Mouse (Mus musculus) hindbrain, embryonic 14.5 days (tissue): ENCODE results near the gene Vmn1r44. TPM values are rescaled to one million over a fixed set of nuclear protein-coding genes. Genes with fewer than 3 reads are reported as not detected.
"Not testable (repeated sequence)": the region's sequence is repeated elsewhere in the genome, so short reads cannot be mapped to it uniquely, and the experiment has no call there.

Experiments
- ATAC-seq: fragments of 200-750 bp; cut with Nextera tagmentation; 2 replicates; pipeline ENCODE4 v1.8.0; 2017; ENCODE audit warnings: moderate number of reproducible peaks, mild to moderate bottlenecking, moderate TSS enrichment, moderate library complexity; ENCODE audit not compliant: low FRiP score
- DNase-seq: peaks from one replicate; pipeline ENCODE4 v3.0.0-alpha.2; 2015; ENCODE audit warnings: low spot score
- H3K27ac ChIP-seq: fragments of 300-500 bp; sonication (generic); 2 replicates; pipeline ENCODE4 v1.5.1; 2014; ENCODE audit warnings: mild to moderate bottlenecking, moderate library complexity
- H3K27me3 ChIP-seq: fragments of 300-500 bp; sonication (generic); 2 replicates; pipeline ENCODE4 v1.6.1; 2014; ENCODE audit warnings: mild to moderate bottlenecking, low read length, mixed read lengths; ENCODE audit not compliant: control insufficient read depth, insufficient read depth
- H3K36me3 ChIP-seq: fragments of 300-500 bp; sonication (generic); replicated peaks from 2 replicates; pipeline ENCODE4 v1.6.1; 2014; ENCODE audit not compliant: control insufficient read depth, insufficient read depth
- H3K4me1 ChIP-seq: fragments of 300-500 bp; sonication (generic); replicated peaks from 2 replicates; pipeline ENCODE4 v1.6.1; 2014; ENCODE audit warnings: antibody characterized with exemption, low read length, mixed read lengths; ENCODE audit not compliant: control insufficient read depth, insufficient read depth
- H3K4me2 ChIP-seq: fragments of 300-500 bp; sonication (generic); replicated peaks from 2 replicates; pipeline ENCODE4 v1.6.1; 2014; ENCODE audit warnings: mild to moderate bottlenecking, moderate library complexity
- H3K4me3 ChIP-seq: fragments of 300-500 bp; sonication (generic); replicated peaks from 2 replicates; pipeline ENCODE4 v1.5.1; 2014; ENCODE audit warnings: mild to moderate bottlenecking, low read length
- H3K9ac ChIP-seq: fragments of 300-500 bp; sonication (generic); 2 replicates; pipeline ENCODE4 v1.6.1; 2014
- H3K9me3 ChIP-seq: fragments of 300-500 bp; sonication (generic); 2 replicates; pipeline ENCODE4 v1.6.1; 2016; ENCODE audit warnings: low read length; ENCODE audit not compliant: control insufficient read depth
- WGBS: fragments of 180-500 bp; shearing (Covaris S2); extraction: QIAGEN DNeasy Blood & Tissue Kit; methylation state at CpG from one replicate; pipeline ENCODE4 v1.1.7; 2014; 5-methylcytosine and 5-hydroxymethylcytosine counted together
- polyA plus RNA-seq: library from polyadenylated mRNA; unstranded; fragments of >200 nt; fragmentation: Nextera tagmentation; extraction: Ambion mirVana; gene quantifications from 2 replicates; pipeline ENCODE4 v1.2.1, GENCODE M21; 2014

Vmn1r44 gene
- polyA plus RNA-seq, 1 experiment from 2014 or later, result not detected

DNA sequence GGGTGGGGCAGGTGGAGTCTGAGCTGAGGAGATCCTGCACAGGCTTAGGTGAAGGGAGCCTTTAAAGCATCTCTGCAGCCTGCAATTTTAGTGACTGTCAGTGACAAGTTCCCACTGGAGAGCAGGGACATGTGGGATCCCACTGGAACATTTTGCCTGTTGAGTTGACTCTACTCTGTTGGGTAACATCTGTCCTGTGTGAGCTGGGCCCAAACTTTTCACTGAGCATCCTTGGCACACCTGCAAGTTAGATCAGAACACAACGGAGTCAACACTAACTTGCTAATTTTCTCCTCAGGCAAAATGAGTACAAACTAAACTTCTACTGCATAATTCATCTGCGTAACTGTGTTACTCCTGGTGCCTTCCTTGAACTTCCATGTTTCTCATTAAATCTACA, 57.0 kb downstream of the Vmn1r44 start, which contains the start of gene Vmn1r45:
TSS of gene Vmn1r45 (minus strand) at position 101 of the 400 bp plus-strand sequence.
- not testable (repeated sequence) for H3K4me1 ChIP-seq, H3K36me3 ChIP-seq, H3K9me3 ChIP-seq, H3K4me3 ChIP-seq, DNase-seq, ATAC-seq, H3K27me3 ChIP-seq, H3K9ac ChIP-seq, H3K27ac ChIP-seq, H3K4me2 ChIP-seq
- 86% methylated on average over 2 of the region's 2 CpGs for WGBS

DNA sequence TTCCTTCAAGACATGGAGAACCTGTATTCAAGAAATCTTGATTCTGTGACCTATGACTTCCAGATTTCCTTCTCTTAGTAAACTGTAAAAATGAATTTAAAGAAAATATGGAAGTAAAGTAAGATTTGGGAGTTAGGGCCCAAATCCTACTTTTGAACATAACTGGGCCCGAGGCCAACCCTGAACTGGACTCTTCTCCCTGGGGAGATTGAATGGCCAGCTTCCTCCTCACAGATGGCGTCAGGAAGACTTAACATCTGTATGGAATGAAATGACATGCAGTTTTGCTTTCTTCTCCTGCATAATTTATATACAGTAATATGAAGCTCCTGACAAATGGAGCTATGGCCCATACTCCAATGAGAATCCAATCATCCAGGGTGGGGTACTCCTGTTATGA, 57.5 kb downstream of the Vmn1r44 start:
- Histone ChIP-seq H3K27me3 (no peaks in the 10 kb centered on the region), H3K4me2 (no peak overlapping the region), H3K4me3 (no peak overlapping the region), H3K27ac (no peak overlapping the region), H3K9me3 (no peaks in the 10 kb centered on the region), H3K36me3 (no peaks in the 10 kb centered on the region), H3K9ac (no peak overlapping the region), H3K4me1 (no peaks in the 10 kb centered on the region)
- DNase-seq (no peak), ATAC-seq (no peak)
- WGBS, result 77% methylated on average over 2 of the region's 2 CpGs

Other genes starting within 250 kb of the Vmn1r44 start
- gene Txnrd3, start 239.7 kb upstream of the Vmn1r44 start, polyA plus RNA-seq, result 16.0 and 17.1 TPM in 2 replicates
- gene Vmn1r40, start 176.1 kb upstream of the Vmn1r44 start, polyA plus RNA-seq, result not detected in 2 replicates
- gene Vmn1r41, start 142.9 kb upstream of the Vmn1r44 start, polyA plus RNA-seq, result not detected in 2 replicates
- not detected in 2 replicates for gene Vmn1r42, start 7.2 kb upstream of the Vmn1r44 start, polyA plus RNA-seq
- gene Vmn1r43, start 7.2 kb upstream of the Vmn1r44 start, polyA plus RNA-seq, result not detected in 2 replicates
- gene Vmn1r45, start 56.9 kb downstream of the Vmn1r44 start, polyA plus RNA-seq, result not detected in 2 replicates
- gene Vmn1r46, start 85.7 kb downstream of the Vmn1r44 start, polyA plus RNA-seq, result not detected in 2 replicates
- gene Vmn1r47, start 132.5 kb downstream of the Vmn1r44 start, polyA plus RNA-seq, result not detected in 2 replicates
- not detected in 2 replicates for gene Vmn1r48, start 153.2 kb downstream of the Vmn1r44 start, polyA plus RNA-seq
- gene Vmn1r49, start 194.8 kb downstream of the Vmn1r44 start, polyA plus RNA-seq, result not detected in 2 replicates
- gene Vmn1r50, start 217.8 kb downstream of the Vmn1r44 start, polyA plus RNA-seq, result not detected in 2 replicates
- gene Vmn1r51, start 238.9 kb downstream of the Vmn1r44 start, polyA plus RNA-seq, result 0.08 TPM in 2 replicates